Mouse (Mus musculus) hindbrain, embryonic 10.5 days (tissue): ENCODE data around the gene Ptprg. TPM values are rescaled to one million over a fixed set of nuclear protein-coding genes. Genes with fewer than 3 reads are reported as not detected.
A peak's percentile ranks its signal among the peaks of the same experiment; 100 is the strongest.

Source experiments
- DNase-seq: peaks from one replicate; pipeline ENCODE4 v3.0.0-alpha.2; 2017; ENCODE audit warnings: low spot score
- H3K27ac ChIP-seq: fragments of 300-500 bp; sonication (generic); 2 replicates; pipeline ENCODE4 v1.5.1; 2016; ENCODE audit warnings: mild to moderate bottlenecking, moderate library complexity
- H3K27me3 ChIP-seq: fragments of 300-500 bp; sonication (generic); 2 replicates; pipeline ENCODE4 v1.6.1; 2016; ENCODE audit warnings: mild to moderate bottlenecking; ENCODE audit not compliant: poor library complexity, insufficient read depth, severe bottlenecking
- H3K36me3 ChIP-seq: fragments of 300-500 bp; sonication (generic); 2 replicates; pipeline ENCODE4 v1.6.1; 2016; ENCODE audit warnings: mild to moderate bottlenecking, moderate library complexity
- H3K4me1 ChIP-seq: fragments of 300-500 bp; sonication (generic); replicated peaks from 2 replicates; pipeline ENCODE4 v1.6.1; 2016; ENCODE audit warnings: mild to moderate bottlenecking
- H3K4me3 ChIP-seq: fragments of 300-500 bp; sonication (generic); 2 replicates; pipeline ENCODE4 v1.5.1; 2016; ENCODE audit warnings: mild to moderate bottlenecking, moderate library complexity
- H3K9me3 ChIP-seq: fragments of 300-500 bp; sonication (generic); 2 replicates; pipeline ENCODE4 v1.6.1; 2016; ENCODE audit warnings: mild to moderate bottlenecking, moderate library complexity
- WGBS: fragments of 180-500 bp; shearing (Covaris S2); methylation state at CpG from one replicate; pipeline ENCODE4 v1.1.7; 2016; 5-methylcytosine and 5-hydroxymethylcytosine counted together
- polyA plus RNA-seq: library from polyadenylated mRNA; unstranded; fragments of >200 nt; fragmentation: Nextera tagmentation; extraction: Ambion mirVana; gene quantifications from 2 replicates; pipeline ENCODE4 v1.2.1, GENCODE M21; 2016

The Ptprg gene
- polyA plus RNA-seq, 1 experiment from 2014 or later = 48.9 TPM

DNA sequence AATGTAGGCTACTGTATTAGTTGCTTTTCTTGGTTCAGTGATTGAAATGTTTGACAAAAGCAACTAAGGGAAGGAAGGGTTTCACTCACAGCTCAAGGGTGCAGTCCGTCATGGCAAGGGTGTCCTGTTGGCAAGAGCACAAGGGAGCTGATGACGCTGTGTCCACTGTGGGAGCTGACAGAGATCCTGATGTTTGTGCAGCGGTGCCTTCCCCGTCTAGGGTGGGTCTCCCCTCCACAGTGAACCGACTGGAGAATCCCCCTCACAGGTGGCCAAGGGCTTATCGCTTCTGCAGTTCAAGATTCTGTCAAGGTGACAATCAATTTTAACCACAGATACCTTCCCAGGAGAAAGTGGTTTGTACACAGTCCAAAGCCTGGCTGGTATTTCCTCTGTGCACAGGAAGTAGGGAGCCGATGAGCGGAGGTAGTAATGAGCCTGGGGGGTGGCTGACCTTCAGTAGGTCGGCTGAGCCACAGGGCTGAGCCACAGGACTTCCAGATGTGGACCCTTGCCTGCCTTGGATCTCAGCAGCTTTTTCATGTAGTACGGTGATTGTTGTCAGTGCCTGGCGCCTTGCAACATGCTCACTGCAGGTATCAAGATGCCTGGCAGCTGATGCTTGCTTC is 18.5 kb downstream of the Ptprg start:
- DNase-seq = no peak
- Histone ChIP-seq H3K4me1 (peaks cover 32% of the 10 kb centered on the region), H3K27me3 (no peaks in the 10 kb centered on the region), H3K9me3 (no peaks in the 10 kb centered on the region), H3K4me3 (no peak overlapping the region), H3K36me3 (no peaks in the 10 kb centered on the region), H3K27ac (no peak overlapping the region)
- WGBS = 74% methylated on average over 11 of the region's 11 CpGs

- Histone ChIP-seq H3K9me3 (no peaks in the 10 kb centered on the region), H3K27ac (no peak overlapping the region), H3K4me3 (no peak overlapping the region), H3K27me3 (no peaks in the 10 kb centered on the region), H3K36me3 (no peaks in the 10 kb centered on the region), H3K4me1 (peaks cover 37% of the 10 kb centered on the region)
- WGBS = 84% methylated on average over 2 of the region's 2 CpGs
- DNase-seq = no peak
These were observed 19.1 kb downstream of the Ptprg start for GRCm38 (mm10) chr14:11572395-11572784.

DNA sequence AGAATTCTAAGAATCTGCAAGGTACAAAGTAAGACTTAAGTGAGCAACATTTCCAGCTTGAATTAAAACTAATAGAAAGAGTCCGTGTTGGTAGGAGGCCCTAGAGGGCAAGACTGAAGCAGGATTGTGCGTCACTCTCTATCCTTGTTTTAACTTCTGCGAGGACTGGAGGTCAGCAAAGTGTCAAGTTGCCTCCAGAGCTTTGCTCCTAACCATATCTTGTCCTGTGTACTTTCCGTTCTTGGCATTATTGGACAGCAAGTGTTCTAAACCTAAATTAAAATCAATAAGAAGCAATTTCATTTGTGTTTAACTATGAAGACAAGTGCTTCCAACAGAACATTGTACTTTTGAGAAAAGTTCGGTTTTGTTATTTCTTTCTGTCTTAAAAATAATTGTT is 20.4 kb downstream of the Ptprg start:
- Histone ChIP-seq H3K36me3 (no peaks in the 10 kb centered on the region), H3K4me3 (no peak overlapping the region), H3K4me1 (peaks cover 49% of the 10 kb centered on the region), H3K27me3 (no peaks in the 10 kb centered on the region), H3K27ac (no peak overlapping the region), H3K9me3 (no peaks in the 10 kb centered on the region)
- 57% methylated on average over 5 of the region's 5 CpGs for WGBS
- no peak for DNase-seq

DNA sequence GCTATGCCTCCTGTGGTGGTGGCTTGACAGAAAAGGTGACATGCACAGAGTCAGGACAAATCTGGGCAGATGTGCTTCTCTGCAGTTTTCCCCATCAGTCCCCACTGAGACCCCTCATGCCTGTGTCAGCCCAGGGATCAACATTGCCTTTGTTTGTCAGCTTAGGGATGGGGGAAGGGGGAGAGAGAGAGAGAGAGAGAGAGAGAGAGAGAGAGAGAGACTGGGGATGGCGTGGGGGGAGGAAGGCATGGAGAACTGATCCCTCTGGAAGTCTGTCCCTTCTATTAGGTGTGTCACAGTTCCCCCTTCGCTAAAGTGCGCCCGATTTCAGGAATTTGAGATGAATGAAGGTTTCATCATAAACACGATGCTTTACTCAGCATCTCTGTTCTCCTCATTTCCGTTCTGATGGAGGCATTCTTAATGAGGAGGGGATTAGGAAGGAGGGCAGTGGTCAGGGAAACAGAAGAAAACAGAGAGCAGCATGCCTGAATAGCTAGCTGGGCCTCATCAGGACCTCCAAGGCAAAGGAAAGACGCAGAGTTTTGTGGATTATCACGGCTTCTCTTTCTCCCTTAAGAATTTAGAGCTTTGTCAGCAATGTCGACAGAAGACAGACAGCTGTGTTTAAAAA is 24.1 kb downstream of the Ptprg start:
- no peaks in the 10 kb centered on the region for H3K9me3 ChIP-seq
- DNase-seq = peak; percentile 20

DNA sequence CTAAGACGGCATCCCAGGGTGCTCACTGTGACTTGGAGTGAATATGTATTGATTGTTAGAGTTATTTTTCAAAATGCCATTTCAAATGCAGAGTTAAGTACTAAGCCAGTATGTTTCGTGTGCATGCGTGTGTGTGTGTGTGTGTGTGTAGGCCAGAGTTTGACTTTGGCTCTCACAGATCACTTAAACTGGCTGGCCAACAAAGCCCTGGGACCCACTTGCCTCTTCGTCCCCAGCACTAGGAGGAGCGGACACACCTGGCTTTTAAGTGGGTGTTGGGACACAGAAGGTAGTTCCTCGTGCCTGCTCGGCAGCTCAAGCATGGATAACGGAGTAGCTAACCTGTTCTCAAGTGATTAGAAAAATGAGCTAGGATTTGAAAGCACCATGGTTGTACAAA is 24.6 kb downstream of the Ptprg start:
- DNase-seq = no peak
- Histone ChIP-seq H3K27ac (peak overlapping the region; percentile 81), H3K36me3 (peaks cover 8% of the 10 kb centered on the region; the same call in 1 of the 2 replicates), H3K4me3 (no peak overlapping the region), H3K4me1 (peaks cover 42% of the 10 kb centered on the region), H3K27me3 (no peaks in the 10 kb centered on the region), H3K9me3 (no peaks in the 10 kb centered on the region; the same call in 1 of the 2 replicates)
- WGBS = 71% methylated on average over 8 of the region's 8 CpGs

More for the DNA sequence above, 24.1 kb downstream of the Ptprg start:
- no peaks in the 10 kb centered on the region for H3K27me3 ChIP-seq
- H3K4me3 ChIP-seq = 0 out of 2 replicates have a peak overlapping the region, but pooled peaks have one; percentile 4
- H3K36me3 ChIP-seq = peaks cover 4% of the 10 kb centered on the region; the same call in 1 of the 2 replicates
- peaks cover 42% of the 10 kb centered on the region for H3K4me1 ChIP-seq
- 11% methylated on average over 9 of the region's 9 CpGs for WGBS
- peak overlapping the region; percentile 81 for H3K27ac ChIP-seq

GRCm38 (mm10) chr14:11578492-11578967 is 25.2 kb downstream of the Ptprg start:
- Histone ChIP-seq H3K36me3 (peaks cover 8% of the 10 kb centered on the region; the same call in 1 of the 2 replicates), H3K9me3 (no peaks in the 10 kb centered on the region; the same call in 1 of the 2 replicates), H3K4me1 (peaks cover 37% of the 10 kb centered on the region), H3K27me3 (no peaks in the 10 kb centered on the region), H3K4me3 (no peak overlapping the region), H3K27ac (no peak overlapping the region)
- WGBS = 71% methylated on average over 6 of the region's 6 CpGs
- no peak for DNase-seq

- WGBS = 91% methylated on average over 1 of the region's 1 CpGs
- Histone ChIP-seq H3K36me3 (peaks cover 8% of the 10 kb centered on the region; the same call in 1 of the 2 replicates), H3K4me1 (peaks cover 42% of the 10 kb centered on the region)
These were observed 26.6 kb downstream of the Ptprg start for GRCm38 (mm10) chr14:11579950-11580349.

GRCm38 (mm10) chr14:11584263-11584662 is 30.9 kb downstream of the Ptprg start:
- Histone ChIP-seq H3K36me3 (peaks cover 8% of the 10 kb centered on the region; the same call in 1 of the 2 replicates), H3K27me3 (no peaks in the 10 kb centered on the region), H3K4me3 (no peak overlapping the region), H3K9me3 (no peaks in the 10 kb centered on the region; the same call in 1 of the 2 replicates), H3K4me1 (peaks cover 13% of the 10 kb centered on the region), H3K27ac (0 out of 2 replicates have a peak overlapping the region, but pooled peaks have one; percentile 40)
- 67% methylated on average over 6 of the region's 6 CpGs for WGBS
- DNase-seq = no peak

More at GRCm38 (mm10) chr14:11579950-11580349, 26.6 kb downstream of the Ptprg start:
- H3K9me3 ChIP-seq = no peaks in the 10 kb centered on the region; the same call in 1 of the 2 replicates
- H3K27ac ChIP-seq = no peak overlapping the region
- H3K4me3 ChIP-seq = no peak overlapping the region
- no peaks in the 10 kb centered on the region for H3K27me3 ChIP-seq
- DNase-seq = no peak

DNA sequence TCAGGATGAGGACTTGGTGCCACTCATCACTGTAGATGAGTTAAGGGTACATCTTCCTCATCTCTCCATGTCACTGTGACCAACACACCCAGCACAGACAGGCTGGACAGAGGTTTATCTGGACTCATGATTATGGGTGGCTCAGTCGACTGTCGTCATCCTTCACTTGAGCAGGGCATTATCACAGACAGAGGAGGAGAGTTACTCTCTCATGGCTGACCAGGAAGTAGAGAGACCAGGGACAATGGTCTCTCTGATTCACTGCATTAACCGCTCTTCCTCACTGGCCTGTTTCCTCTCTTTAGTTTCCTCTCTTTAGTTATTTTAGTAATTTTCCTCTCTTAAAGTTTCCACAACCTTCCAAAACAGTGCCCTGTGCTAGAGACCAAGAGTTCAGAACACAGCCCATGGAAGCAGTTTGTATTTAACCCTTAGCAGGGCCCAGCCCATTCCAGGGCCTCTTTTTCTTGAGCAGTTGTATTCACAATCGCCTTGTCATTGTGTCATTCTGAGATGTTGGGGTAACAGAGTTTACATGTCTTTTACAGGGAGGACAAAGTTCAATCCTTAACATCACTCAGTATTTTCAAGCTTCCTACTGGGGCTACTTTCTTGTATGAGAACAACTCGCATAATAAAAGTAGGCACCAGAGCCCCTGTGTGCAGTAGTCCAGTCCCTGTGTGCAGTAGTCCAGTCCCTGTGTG is 31.7 kb downstream of the Ptprg start:
- no peak for DNase-seq
- 80% methylated on average over 5 of the region's 5 CpGs for WGBS
- Histone ChIP-seq H3K4me1 (peaks cover 13% of the 10 kb centered on the region), H3K27ac (no peak overlapping the region), H3K36me3 (peaks cover 5% of the 10 kb centered on the region; the same call in 1 of the 2 replicates), H3K4me3 (no peak overlapping the region), H3K27me3 (no peaks in the 10 kb centered on the region), H3K9me3 (no peaks in the 10 kb centered on the region; the same call in 1 of the 2 replicates)

DNA sequence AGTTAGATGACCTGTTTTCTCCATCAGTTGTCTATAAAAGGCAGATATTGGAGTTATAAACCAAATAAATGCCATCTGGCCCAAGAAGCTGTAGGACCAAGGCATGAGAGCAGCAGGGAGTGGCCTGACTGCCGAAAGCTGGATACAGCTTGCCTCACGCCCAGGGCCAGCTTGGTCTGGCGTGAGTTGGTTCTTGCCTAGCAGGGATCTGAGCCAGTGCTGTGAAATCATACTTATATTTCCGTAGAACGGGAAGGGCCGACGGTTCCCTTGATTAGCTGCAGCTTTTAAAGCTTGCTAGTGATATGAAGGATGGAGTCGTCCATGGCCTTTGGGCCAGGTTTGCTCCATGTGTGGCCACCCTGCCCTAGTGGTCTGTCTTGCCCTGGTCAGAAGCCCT is 37.1 kb downstream of the Ptprg start:
- WGBS = 74% methylated on average over 8 of the region's 8 CpGs
- Histone ChIP-seq H3K27me3 (no peaks in the 10 kb centered on the region), H3K27ac (no peak overlapping the region), H3K4me1 (peaks cover 10% of the 10 kb centered on the region; the same call in 1 of the 2 replicates), H3K9me3 (no peaks in the 10 kb centered on the region), H3K36me3 (no peaks in the 10 kb centered on the region), H3K4me3 (no peak overlapping the region)
- DNase-seq = no peak

- Histone ChIP-seq H3K4me1 (peaks cover 14% of the 10 kb centered on the region; the same call in 1 of the 2 replicates), H3K36me3 (no peaks in the 10 kb centered on the region), H3K9me3 (no peaks in the 10 kb centered on the region), H3K27ac (no peak overlapping the region), H3K4me3 (no peak overlapping the region), H3K27me3 (no peaks in the 10 kb centered on the region)
- no peak for DNase-seq
- 96% methylated on average over 2 of the region's 2 CpGs for WGBS
These were observed 39.3 kb downstream of the Ptprg start for GRCm38 (mm10) chr14:11592650-11593049.

GRCm38 (mm10) chr14:11594336-11594735 is 41.0 kb downstream of the Ptprg start:
- WGBS = 90% methylated on average over 5 of the region's 5 CpGs
- H3K36me3 ChIP-seq = no peaks in the 10 kb centered on the region
- no peak overlapping the region for H3K27ac ChIP-seq
- H3K4me3 ChIP-seq = no peak overlapping the region
- H3K4me1 ChIP-seq = peaks cover 17% of the 10 kb centered on the region; the same call in 1 of the 2 replicates
- DNase-seq = no peak
- no peaks in the 10 kb centered on the region for H3K9me3 ChIP-seq
- H3K27me3 ChIP-seq = no peaks in the 10 kb centered on the region
